Mouse (Mus musculus) central nervous system, embryonic 14 days (tissue): ENCODE data around the gene Dll4. TPM values are rescaled to one million over a fixed set of nuclear protein-coding genes. Genes with fewer than 3 reads are reported as not detected.

Experiments used
- polyA plus RNA-seq: library from polyadenylated mRNA; depleted of rRNA; stranded (reverse); fragments of >200 nt; gene quantifications from 2 replicates; pipeline ENCODE4 v1.2.3, GENCODE M21; 2012; rRNA removed

Dll4 gene
- 6.9 and 8.5 TPM in 2 replicates for polyA plus RNA-seq

DNA sequence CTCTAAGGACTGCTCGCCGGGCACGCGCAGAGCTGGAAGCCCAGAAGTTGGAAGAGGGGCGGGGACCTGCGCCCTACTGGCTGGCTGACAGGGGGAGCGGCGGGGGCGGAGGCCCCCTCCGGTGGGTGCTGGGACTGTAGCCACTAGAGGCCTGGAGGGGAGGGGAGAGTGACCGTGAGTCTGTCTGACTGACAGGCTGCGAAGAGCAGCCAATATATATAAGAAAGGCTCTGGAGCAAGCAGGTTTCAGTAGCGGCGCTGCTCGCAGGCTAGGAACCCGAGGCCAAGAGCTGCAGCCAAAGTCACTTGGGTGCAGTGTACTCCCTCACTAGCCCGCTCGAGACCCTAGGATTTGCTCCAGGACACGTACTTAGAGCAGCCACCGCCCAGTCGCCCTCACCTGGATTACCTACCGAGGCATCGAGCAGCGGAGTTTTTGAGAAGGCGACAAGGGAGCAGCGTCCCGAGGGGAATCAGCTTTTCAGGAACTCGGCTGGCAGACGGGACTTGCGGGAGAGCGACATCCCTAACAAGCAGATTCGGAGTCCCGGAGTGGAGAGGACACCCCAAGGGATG lies at the start of gene Dll4:
Dll4 (plus strand) TSS at position 217 of the 576 bp plus-strand sequence.

DNA sequence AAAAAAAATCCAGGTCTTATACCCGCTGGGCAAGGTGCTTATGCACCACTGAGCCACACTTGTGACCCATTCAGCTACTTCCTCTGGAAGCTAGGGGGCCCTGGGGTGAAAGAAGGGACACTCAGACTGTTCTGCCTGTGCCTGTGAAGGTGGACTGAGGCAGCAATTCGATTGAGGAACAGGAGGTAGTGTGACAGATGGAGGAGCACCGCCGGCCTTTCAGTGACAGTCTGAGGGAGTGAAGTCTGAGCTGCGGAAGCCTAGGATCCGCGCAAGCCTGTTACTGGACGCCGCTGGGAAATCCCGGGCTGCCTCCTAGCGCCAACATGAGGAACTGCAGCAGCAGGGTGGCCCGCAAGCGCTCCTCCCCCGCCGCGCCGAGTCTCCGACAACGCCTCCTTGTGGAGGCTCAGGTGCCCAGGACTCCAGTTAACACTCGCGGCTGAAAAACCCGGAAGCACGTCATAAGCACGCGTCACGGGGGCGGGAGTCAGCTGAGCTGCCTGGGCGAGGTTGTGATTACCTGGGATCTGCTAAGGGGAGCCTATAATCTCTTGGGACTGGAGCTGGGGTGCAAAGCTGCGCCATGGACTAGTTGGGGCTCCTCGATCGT lies 37.2 kb upstream of the Dll4 start, which contains the start of gene Vps18:
Vps18 (plus strand) TSS at position 471 of the 613 bp plus-strand sequence.

DNA sequence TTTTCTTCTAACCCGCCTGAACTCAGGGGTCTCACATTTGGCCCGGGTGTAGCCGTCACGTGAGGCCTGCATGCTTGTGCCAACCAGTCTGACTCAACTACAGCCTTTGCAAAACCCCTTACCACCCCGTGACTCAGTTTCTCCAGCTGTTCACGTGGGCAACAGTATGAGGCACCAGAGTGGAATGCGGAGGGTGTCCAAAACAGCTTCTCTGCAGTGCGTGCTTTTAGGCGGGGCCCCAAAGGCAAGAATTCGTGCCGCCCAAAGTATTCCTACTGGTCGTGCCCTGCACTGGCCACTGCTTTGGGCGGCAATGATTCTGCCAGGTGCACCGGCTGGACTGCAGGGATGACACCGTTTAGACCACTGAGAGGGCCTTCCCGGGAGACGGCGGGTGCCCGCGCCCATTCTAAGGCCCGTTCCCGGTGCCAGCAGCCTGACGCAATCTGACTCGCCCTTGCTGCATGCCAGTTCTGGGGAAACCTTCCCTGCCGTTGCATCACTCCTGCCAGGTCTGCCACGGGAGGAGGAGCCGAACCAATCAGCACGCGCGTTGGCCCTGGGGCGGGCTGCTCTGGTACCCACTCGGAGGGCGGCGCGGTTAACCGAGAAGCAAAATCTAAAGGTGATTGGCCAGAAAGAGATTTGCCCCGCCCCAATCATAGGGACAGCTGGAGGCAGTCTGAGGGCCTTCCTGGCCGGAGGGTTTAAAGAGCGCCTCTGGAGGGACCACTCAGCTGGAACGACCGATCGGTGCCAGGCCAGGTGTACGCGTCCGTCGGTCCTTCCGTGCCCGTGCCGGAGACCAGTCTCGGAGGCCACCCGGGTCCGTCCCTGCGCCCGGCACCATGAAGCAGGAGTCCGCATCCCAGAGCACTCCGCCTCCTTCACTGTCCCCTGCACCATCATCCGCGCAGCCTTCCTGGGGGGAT lies 25.2 kb downstream of the Dll4 start, which contains the start of gene Chac1:
Chac1 (plus strand) TSS at position 675 of the 932 bp plus-strand sequence.

Other genes starting within 250 kb of the Dll4 start
- 17.6 and 20.3 TPM in 2 replicates for gene Rad51, start 213.0 kb upstream of the Dll4 start, polyA plus RNA-seq
- gene Rmdn3, start 168.8 kb upstream of the Dll4 start, polyA plus RNA-seq: 38.1 and 41.3 TPM in 2 replicates
- gene Gchfr, start 158.0 kb upstream of the Dll4 start, polyA plus RNA-seq: 2.6 and 5.8 TPM in 2 replicates
- gene Gm14137, start 151.3 kb upstream of the Dll4 start, polyA plus RNA-seq: 0.04 TPM in 2 replicates
- gene Zfyve19, start 117.2 kb upstream of the Dll4 start, polyA plus RNA-seq: 72.3 and 73.2 TPM in 2 replicates
- 44.6 and 44.8 TPM in 2 replicates for gene Dnajc17, start 117.0 kb upstream of the Dll4 start, polyA plus RNA-seq
- gene Ppp1r14d, start 95.9 kb upstream of the Dll4 start, polyA plus RNA-seq: not detected in 2 replicates
- gene Spint1, start 88.4 kb upstream of the Dll4 start, polyA plus RNA-seq: 0.72 and 2.8 TPM in 2 replicates
- 8.8 and 11.9 TPM in 2 replicates for gene Rhov, start 54.5 kb upstream of the Dll4 start, polyA plus RNA-seq
- gene Vps18, start 37.0 kb upstream of the Dll4 start, polyA plus RNA-seq: 19.5 and 21.1 TPM in 2 replicates
- gene Chac1, start 25.4 kb downstream of the Dll4 start, polyA plus RNA-seq: 4.0 and 4.4 TPM in 2 replicates
- 14.1 and 15.0 TPM in 2 replicates for gene Ino80, start 151.9 kb downstream of the Dll4 start, polyA plus RNA-seq
- 0.33 and 0.75 TPM in 2 replicates for gene Exd1, start 221.8 kb downstream of the Dll4 start, polyA plus RNA-seq
- 57.5 and 59.8 TPM in 2 replicates for gene Chp1, start 221.9 kb downstream of the Dll4 start, polyA plus RNA-seq